Mouse (Mus musculus) limb, embryonic 11.5 days (tissue): ENCODE measurements around the gene Nav1. TPM values are rescaled to one million over a fixed set of nuclear protein-coding genes. Genes with fewer than 3 reads are reported as not detected.

ENCODE experiments used
- ATAC-seq: fragments of 200-750 bp; cut with Nextera tagmentation; 2 replicates; pipeline ENCODE4 v1.8.0; 2017; ENCODE audit warnings: low read depth; ENCODE audit not compliant: insufficient number of reproducible peaks, low FRiP score, low TSS enrichment
- DNase-seq: peaks from one replicate; pipeline ENCODE4 v3.0.0-alpha.2; 2015; ENCODE audit warnings: low spot score
- H3K27ac ChIP-seq: fragments of 300-500 bp; sonication (generic); replicated peaks from 2 replicates; pipeline ENCODE4 v1.5.1; 2014; ENCODE audit warnings: low read depth, mild to moderate bottlenecking, low read length
- H3K27me3 ChIP-seq: fragments of 300-500 bp; sonication (generic); 2 replicates; pipeline ENCODE4 v1.6.1; 2014; ENCODE audit warnings: mild to moderate bottlenecking, low read length, mixed read lengths; ENCODE audit not compliant: control insufficient read depth, insufficient read depth
- H3K36me3 ChIP-seq: fragments of 300-500 bp; sonication (generic); 2 replicates; pipeline ENCODE4 v1.6.1; 2014; ENCODE audit warnings: mild to moderate bottlenecking, low read length, moderate library complexity, mixed read lengths; ENCODE audit not compliant: control insufficient read depth, insufficient read depth
- H3K4me1 ChIP-seq: fragments of 300-500 bp; sonication (generic); 2 replicates; pipeline ENCODE4 v1.6.1; 2014; ENCODE audit warnings: low read length, mixed read lengths; ENCODE audit not compliant: control insufficient read depth, insufficient read depth
- H3K4me2 ChIP-seq: fragments of 300-500 bp; sonication (generic); 2 replicates; pipeline ENCODE4 v1.6.1; 2014; ENCODE audit warnings: low read depth, mild to moderate bottlenecking, moderate library complexity; ENCODE audit not compliant: severe bottlenecking
- H3K4me3 ChIP-seq: fragments of 300-500 bp; sonication (generic); 2 replicates; pipeline ENCODE4 v1.5.1; 2014; ENCODE audit warnings: low read depth, low read length
- H3K9ac ChIP-seq: fragments of 300-500 bp; sonication (generic); 2 replicates; pipeline ENCODE4 v1.6.1; 2014; ENCODE audit warnings: mild to moderate bottlenecking, low read length
- H3K9me3 ChIP-seq: fragments of 300-500 bp; sonication (generic); 2 replicates; pipeline ENCODE4 v1.6.1; 2016; ENCODE audit warnings: low read length; ENCODE audit not compliant: control insufficient read depth
- WGBS: fragments of 180-500 bp; shearing (Covaris S2); extraction: QIAGEN DNeasy Blood & Tissue Kit; methylation state at CpG from one replicate; pipeline ENCODE4 v1.1.7; 2014; 5-methylcytosine and 5-hydroxymethylcytosine counted together
- polyA plus RNA-seq: library from polyadenylated mRNA; unstranded; fragments of >200 nt; fragmentation: Nextera tagmentation; extraction: Ambion mirVana; gene quantifications from 2 replicates; pipeline ENCODE4 v1.2.1, GENCODE M21; 2014

Gene Nav1
- polyA plus RNA-seq, 1 experiment from 2014 or later = 16.4 TPM

DNA sequence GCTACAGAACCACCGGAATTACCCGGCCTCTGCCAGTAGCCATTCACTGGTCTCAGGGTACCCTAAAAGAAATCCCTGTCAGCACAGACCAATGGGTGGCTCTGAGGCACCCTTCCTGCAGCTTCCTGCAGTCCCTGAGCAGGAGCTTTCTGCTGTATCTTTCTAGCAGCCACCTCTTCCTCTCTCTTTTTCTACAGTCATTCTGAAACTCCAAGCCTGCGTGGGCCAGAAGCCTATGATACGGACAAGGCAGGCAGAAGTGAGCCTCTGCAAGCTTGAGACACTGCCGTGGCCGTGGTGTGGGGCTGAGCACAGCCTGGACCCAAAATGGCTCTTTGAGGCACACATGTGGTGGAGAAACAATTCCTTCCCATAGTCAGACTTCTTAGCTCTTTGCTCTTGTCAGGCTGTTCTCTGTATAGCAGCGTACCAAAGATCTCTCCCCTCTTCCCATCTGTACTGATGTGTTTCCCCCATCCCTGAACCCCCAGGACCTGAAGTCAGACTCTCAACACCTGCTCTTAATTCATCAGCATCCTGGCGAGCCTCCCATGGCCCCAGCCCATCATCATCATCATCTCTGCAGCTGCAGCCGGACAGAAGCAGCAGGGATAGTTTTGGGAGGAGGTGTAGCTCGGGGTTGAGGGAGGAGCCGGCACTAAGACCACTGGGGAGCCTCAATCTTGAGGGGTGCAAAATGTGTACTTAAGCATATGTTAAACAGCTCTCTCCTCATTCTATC, 28.4 kb upstream of the Nav1 start:
- Histone ChIP-seq H3K27ac (no peak overlapping the region), H3K4me2 (no peak overlapping the region), H3K27me3 (no peaks in the 10 kb centered on the region), H3K4me1 (peaks cover 19% of the 10 kb centered on the region), H3K36me3 (no peaks in the 10 kb centered on the region), H3K9ac (no peak overlapping the region), H3K9me3 (no peaks in the 10 kb centered on the region), H3K4me3 (no peak overlapping the region)
- ATAC-seq = no peak
- 65% methylated on average over 11 of the region's 11 CpGs for WGBS
- DNase-seq = no peak

DNA sequence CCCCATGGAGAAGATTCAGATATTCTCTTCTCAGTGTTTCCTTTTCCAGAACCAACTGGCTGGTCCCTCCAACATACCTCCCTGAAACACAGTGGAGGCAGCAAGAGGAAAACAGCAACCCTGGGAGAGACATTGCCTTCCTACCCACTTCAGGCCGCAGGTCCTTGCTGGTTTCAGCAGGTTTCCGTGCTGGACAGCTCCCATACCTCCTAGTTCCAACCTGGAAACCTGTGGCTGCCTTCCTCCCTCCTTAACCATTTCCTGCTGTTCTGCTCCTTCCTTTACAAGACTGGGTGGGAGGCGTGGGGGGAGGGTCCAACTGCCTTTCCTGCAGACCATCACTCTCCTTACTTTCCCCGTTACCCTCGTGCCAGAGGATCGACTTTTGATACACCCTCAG, 27.7 kb upstream of the Nav1 start:
- ATAC-seq = no peak
- peak; percentile 90 for DNase-seq

DNA sequence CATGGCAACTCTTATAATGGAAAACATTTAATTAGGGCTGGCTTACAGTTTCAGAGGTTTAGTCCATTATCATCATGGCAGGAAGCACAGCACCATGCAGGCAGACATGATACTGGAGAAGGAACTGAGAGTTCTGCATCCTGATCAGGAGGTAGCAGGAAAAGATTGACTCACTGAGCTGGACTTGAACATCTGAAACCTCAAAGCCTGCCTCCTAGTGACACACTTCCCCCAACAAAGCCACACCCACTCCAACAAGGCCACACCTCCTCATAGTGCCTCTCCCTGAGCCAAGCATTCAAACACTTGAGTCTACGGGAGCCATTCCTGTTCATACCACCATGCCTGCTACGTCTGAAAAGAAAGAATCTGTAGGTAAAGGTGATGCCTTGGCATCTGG, 26.8 kb upstream of the Nav1 start:
- H3K4me3 ChIP-seq = no peak overlapping the region
- no peak overlapping the region for H3K9ac ChIP-seq
- H3K9me3 ChIP-seq = no peaks in the 10 kb centered on the region
- peaks cover 23% of the 10 kb centered on the region for H3K4me1 ChIP-seq
- ATAC-seq = no peak
- no peaks in the 10 kb centered on the region for H3K27me3 ChIP-seq
- WGBS = 76% methylated on average over 2 of the region's 2 CpGs
- no peak for DNase-seq
- no peaks in the 10 kb centered on the region for H3K36me3 ChIP-seq
- H3K27ac ChIP-seq = no peak overlapping the region
- no peak overlapping the region for H3K4me2 ChIP-seq

More for the DNA sequence above, 27.7 kb upstream of the Nav1 start:
- Histone ChIP-seq H3K4me1 (peaks cover 23% of the 10 kb centered on the region), H3K27me3 (no peaks in the 10 kb centered on the region), H3K4me3 (no peak overlapping the region), H3K36me3 (no peaks in the 10 kb centered on the region), H3K4me2 (no peak overlapping the region), H3K9me3 (no peaks in the 10 kb centered on the region), H3K27ac (no peak overlapping the region), H3K9ac (no peak overlapping the region)
- WGBS = 11% methylated on average over 6 of the region's 6 CpGs

DNA sequence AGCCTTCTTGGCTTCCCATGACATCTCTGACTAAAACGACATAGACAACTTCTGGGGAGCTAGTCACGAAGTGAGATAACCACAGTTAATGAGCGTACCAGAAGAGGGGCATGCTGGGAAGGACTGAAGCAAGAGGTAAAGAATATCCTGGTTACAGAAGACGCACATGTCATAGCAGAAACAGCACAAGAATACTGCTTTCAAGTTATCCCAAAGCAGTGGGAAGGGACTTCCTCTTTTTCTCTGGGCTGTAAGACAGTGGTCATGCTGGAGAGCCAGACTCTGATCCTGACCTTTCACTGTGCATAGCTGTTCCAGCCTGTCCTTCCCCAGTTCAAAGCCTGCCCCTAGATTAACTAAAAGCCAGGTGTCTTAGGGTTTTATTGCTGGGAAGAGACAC, 26.4 kb upstream of the Nav1 start:
- ATAC-seq (no peak), DNase-seq (no peak)
- 86% methylated on average over 4 of the region's 4 CpGs for WGBS
- no peak overlapping the region for H3K9ac ChIP-seq
- H3K27me3 ChIP-seq = no peaks in the 10 kb centered on the region
- H3K9me3 ChIP-seq = no peaks in the 10 kb centered on the region
- peaks cover 23% of the 10 kb centered on the region for H3K4me1 ChIP-seq
- H3K4me2 ChIP-seq = no peak overlapping the region
- H3K4me3 ChIP-seq = no peak overlapping the region
- no peaks in the 10 kb centered on the region for H3K36me3 ChIP-seq
- H3K27ac ChIP-seq = no peak overlapping the region

DNA sequence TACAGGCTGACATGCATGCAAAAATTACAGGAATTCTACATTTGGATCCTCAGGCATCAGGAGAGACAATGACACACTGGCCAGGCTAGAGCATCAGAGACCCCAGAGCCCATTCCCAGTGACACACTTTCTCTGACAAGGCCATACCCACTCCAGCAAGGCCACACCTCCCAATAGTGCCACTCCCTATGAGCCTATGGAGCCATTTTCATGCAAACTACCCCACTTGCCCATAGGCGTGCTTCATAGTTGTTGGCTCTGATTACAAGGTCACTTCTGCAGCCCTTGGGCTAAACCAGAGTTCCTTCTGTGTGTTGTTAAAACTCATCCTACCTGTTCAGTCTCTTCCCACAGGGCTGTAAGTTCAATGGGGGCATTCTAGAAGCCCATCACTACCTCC, 25.1 kb upstream of the Nav1 start:
- no peak overlapping the region for H3K27ac ChIP-seq
- H3K27me3 ChIP-seq = no peaks in the 10 kb centered on the region
- peaks cover 23% of the 10 kb centered on the region for H3K4me1 ChIP-seq
- no peaks in the 10 kb centered on the region for H3K36me3 ChIP-seq
- WGBS = 77% methylated on average over 1 of the region's 1 CpGs
- no peak for DNase-seq
- H3K4me3 ChIP-seq = no peak overlapping the region
- H3K4me2 ChIP-seq = no peak overlapping the region
- H3K9me3 ChIP-seq = no peaks in the 10 kb centered on the region
- ATAC-seq = no peak
- no peak overlapping the region for H3K9ac ChIP-seq

DNA sequence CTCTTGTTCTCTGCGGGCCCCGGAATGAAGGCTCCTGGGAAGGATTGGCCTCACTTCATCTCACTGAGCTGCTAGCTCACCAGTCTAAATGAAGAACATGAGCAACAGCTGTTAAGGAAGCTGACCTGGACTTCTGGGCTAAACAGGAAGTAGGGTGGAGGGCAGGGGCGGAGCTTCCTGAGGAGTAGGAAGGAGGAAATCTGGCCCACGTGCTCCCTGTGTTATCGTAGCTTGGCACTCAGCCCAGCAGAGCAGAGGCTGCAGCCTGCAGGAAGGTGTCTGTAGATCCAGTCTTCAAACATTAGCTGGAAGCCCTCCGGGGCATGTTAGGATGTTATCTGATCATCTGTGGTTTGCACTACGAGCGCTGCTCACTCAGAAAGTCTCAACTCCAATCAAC, 24.4 kb upstream of the Nav1 start:
- H3K27me3 ChIP-seq = no peaks in the 10 kb centered on the region
- no peak overlapping the region for H3K4me2 ChIP-seq
- no peak overlapping the region for H3K9ac ChIP-seq
- DNase-seq (peak; percentile 32), ATAC-seq (no peak)
- no peaks in the 10 kb centered on the region for H3K9me3 ChIP-seq
- WGBS = 71% methylated on average over 8 of the region's 8 CpGs
- H3K36me3 ChIP-seq = no peaks in the 10 kb centered on the region
- peaks cover 23% of the 10 kb centered on the region for H3K4me1 ChIP-seq
- H3K4me3 ChIP-seq = no peak overlapping the region
- H3K27ac ChIP-seq = no peak overlapping the region

DNA sequence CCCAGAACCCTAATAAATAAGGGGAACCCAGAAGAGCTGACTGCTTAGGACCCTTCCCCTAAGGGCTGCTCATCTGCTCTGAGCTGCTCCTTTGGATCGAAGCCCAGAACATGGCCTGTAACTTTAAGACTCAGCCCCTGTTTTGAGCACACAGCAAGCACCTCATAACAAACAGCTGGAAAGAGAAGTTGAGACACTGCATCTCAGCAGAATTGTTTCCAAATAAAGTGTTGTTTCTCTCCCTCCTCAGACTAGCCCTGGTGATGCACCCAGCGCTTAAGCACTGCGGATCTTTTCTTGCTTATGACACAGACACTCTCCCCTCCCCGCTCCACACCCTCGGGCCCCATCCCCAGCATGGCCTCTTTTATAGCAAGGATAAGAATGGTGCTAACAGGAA, 22.8 kb upstream of the Nav1 start:
- Histone ChIP-seq H3K9me3 (no peaks in the 10 kb centered on the region), H3K36me3 (no peaks in the 10 kb centered on the region), H3K27me3 (no peaks in the 10 kb centered on the region), H3K9ac (no peak overlapping the region), H3K4me2 (no peak overlapping the region), H3K27ac (no peak overlapping the region), H3K4me3 (no peak overlapping the region), H3K4me1 (peaks cover 9% of the 10 kb centered on the region)
- WGBS = 58% methylated on average over 5 of the region's 5 CpGs
- no peak for ATAC-seq
- DNase-seq = no peak

DNA sequence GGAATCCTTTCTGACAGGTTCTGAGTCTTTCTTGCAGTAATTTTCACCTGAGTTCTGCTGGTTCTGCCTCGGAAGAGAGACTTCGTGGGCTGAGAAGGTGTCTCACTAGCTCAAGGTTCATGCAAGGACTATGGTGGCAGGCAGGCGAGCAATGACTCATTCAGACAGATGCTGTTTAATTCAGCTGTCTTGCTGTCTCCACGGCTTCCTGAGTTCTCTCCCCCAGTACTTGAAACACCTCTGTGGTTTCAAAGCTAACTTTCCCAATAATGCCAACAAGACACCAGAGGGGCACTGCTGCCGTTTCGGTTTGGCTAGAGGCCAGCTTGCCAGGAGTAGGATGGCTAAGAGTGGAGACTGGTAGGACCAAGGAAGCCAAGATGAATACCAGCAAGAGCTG, 19.1 kb upstream of the Nav1 start:
- Histone ChIP-seq H3K27me3 (no peaks in the 10 kb centered on the region), H3K9me3 (no peaks in the 10 kb centered on the region), H3K4me3 (no peak overlapping the region), H3K9ac (no peak overlapping the region), H3K4me2 (no peak overlapping the region), H3K36me3 (no peaks in the 10 kb centered on the region), H3K27ac (no peak overlapping the region), H3K4me1 (peaks cover 10% of the 10 kb centered on the region)
- ATAC-seq (no peak), DNase-seq (no peak)
- 88% methylated on average over 6 of the region's 6 CpGs for WGBS

DNA sequence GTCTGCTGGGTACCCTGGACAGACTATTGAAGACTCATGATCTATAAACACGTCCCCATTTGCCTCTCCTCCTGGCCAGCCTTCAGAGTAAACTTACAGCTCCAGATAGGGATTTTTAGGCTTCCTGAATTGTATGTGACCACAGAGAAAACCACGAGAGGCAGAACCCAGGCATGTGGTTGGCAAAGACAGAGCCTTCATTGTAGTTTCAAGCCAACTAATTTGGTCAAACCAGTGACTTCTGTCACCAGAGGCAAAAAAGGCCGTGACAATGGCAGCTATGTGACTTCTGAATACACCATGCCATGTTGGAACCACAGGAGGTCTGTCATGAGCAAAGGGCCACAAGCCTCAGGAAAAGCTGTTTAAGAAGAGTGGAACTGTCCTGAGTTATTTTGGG, 18.6 kb upstream of the Nav1 start:
- Histone ChIP-seq H3K36me3 (no peaks in the 10 kb centered on the region), H3K4me2 (no peak overlapping the region), H3K4me3 (no peak overlapping the region), H3K27ac (no peak overlapping the region), H3K4me1 (peaks cover 11% of the 10 kb centered on the region), H3K9me3 (no peaks in the 10 kb centered on the region), H3K9ac (no peak overlapping the region), H3K27me3 (no peaks in the 10 kb centered on the region)
- no peak for ATAC-seq
- no peak for DNase-seq
- 73% methylated on average over 3 of the region's 3 CpGs for WGBS
